Mouse (Mus musculus): ENCODE measurements around the gene Ints3.

GRCm38 (mm10) chr3:90466311-90466766 is 32.9 kb upstream of the Ints3 start:
- TF ChIP-seq CTCF (IDR thresholded peaks at IDR 0.05; ENCODE audit: control insufficient read depth, insufficient read depth, insufficient read length), result peak; percentile 78
- no peak for TF ChIP-seq MYOG (IDR thresholded peaks at IDR 0.05; ENCODE audit: control insufficient read depth, extremely low read depth, insufficient read length)
- peak; percentile 97 for TF ChIP-seq CEBPB (IDR thresholded peaks at IDR 0.05; ENCODE audit: low read depth)
- no peak for TF ChIP-seq USF1 (IDR thresholded peaks at IDR 0.05; ENCODE audit: low read depth)

All from C2C12 (cell line).